Mouse (Mus musculus) kidney, embryonic 16.5 days (tissue): ENCODE data around the gene Syngr3. TPM values are rescaled to one million over a fixed set of nuclear protein-coding genes. Genes with fewer than 3 reads are reported as not detected.

ENCODE experiments used
- ATAC-seq: fragments of 200-750 bp; cut with Nextera tagmentation; 2 replicates; pipeline ENCODE4 v1.8.0; 2017; ENCODE audit warnings: moderate TSS enrichment; ENCODE audit not compliant: low FRiP score, low TSS enrichment
- H3K27ac ChIP-seq: fragments of 300-500 bp; sonication (generic); 2 replicates; pipeline ENCODE4 v1.5.1; 2014; ENCODE audit warnings: low read length
- H3K27me3 ChIP-seq: fragments of 300-500 bp; sonication (generic); 2 replicates; pipeline ENCODE4 v1.6.1; 2014; ENCODE audit warnings: low read length, control low read depth, mixed read lengths; ENCODE audit not compliant: insufficient read depth
- H3K36me3 ChIP-seq: fragments of 300-500 bp; sonication (generic); 2 replicates; pipeline ENCODE4 v1.6.1; 2014; ENCODE audit warnings: low read length, control low read depth, mixed read lengths; ENCODE audit not compliant: insufficient read depth
- H3K4me1 ChIP-seq: fragments of 300-500 bp; sonication (generic); 2 replicates; pipeline ENCODE4 v1.6.1; 2014; ENCODE audit warnings: low read length, control low read depth, mixed read lengths; ENCODE audit not compliant: insufficient read depth
- H3K4me2 ChIP-seq: fragments of 300-500 bp; sonication (generic); replicated peaks from 2 replicates; pipeline ENCODE4 v1.6.1; 2014; ENCODE audit warnings: low read depth, low read length
- H3K4me3 ChIP-seq: fragments of 300-500 bp; sonication (generic); 2 replicates; pipeline ENCODE4 v1.5.1; 2014; ENCODE audit warnings: mild to moderate bottlenecking, low read length
- H3K9ac ChIP-seq: fragments of 300-500 bp; sonication (generic); replicated peaks from 2 replicates; pipeline ENCODE4 v1.6.1; 2014; ENCODE audit warnings: low read length
- H3K9me3 ChIP-seq: fragments of 300-500 bp; sonication (generic); 2 replicates; pipeline ENCODE4 v1.6.1; 2016; ENCODE audit warnings: low read length, control low read depth
- WGBS: fragments of 180-500 bp; shearing (Covaris S2); extraction: QIAGEN DNeasy Blood & Tissue Kit; methylation state at CpG from one replicate; pipeline ENCODE4 v1.1.7; 2014; 5-methylcytosine and 5-hydroxymethylcytosine counted together
- polyA plus RNA-seq: library from polyadenylated mRNA; unstranded; fragments of >200 nt; fragmentation: Nextera tagmentation; extraction: Ambion mirVana; gene quantifications from 2 replicates; pipeline ENCODE4 v1.2.1, GENCODE M21; 2015

Syngr3 gene
- polyA plus RNA-seq, 1 experiment from 2014 or later, result 2.3 TPM

- WGBS, result 82% methylated on average over 7 of the region's 7 CpGs
- H3K4me1 ChIP-seq, result peaks cover 33% of the 10 kb centered on the region
- ATAC-seq, result no peak
- peaks cover 13% of the 10 kb centered on the region for H3K36me3 ChIP-seq
- H3K9ac ChIP-seq, result peak overlapping the region; percentile 36; the same call in 1 of the 2 replicates
- H3K4me3 ChIP-seq, result no peak overlapping the region
- H3K4me2 ChIP-seq, result no peak overlapping the region
- H3K27me3 ChIP-seq, result no peaks in the 10 kb centered on the region
- H3K9me3 ChIP-seq, result no peaks in the 10 kb centered on the region
- H3K27ac ChIP-seq, result peak overlapping the region; percentile 79
These were observed 49.6 kb downstream of the Syngr3 start for GRCm38 (mm10) chr17:24640119-24640518.

DNA sequence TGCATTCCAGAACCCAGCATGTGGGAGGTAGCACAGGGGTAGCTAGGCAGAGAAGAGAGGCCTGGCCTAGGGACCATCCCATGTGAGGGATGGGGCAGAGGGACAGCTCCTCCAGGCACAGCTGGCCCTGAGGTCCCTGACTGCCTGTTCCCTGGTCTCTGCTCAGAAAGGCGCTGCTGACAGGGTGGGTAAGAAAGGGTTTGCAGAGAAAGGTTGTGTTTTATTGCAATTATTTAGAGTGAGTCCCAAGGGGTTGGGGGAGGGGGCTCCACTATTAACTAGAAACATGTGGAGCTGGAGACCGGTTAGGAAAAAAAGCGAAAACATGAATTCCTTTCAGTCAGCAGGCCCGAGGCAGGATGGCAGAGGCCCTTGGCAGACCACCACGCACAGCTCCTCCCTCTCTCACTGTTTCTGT, 50.2 kb downstream of the Syngr3 start:
- 62% methylated on average over 5 of the region's 5 CpGs for WGBS
- peak overlapping the region; percentile 79 for H3K27ac ChIP-seq

DNA sequence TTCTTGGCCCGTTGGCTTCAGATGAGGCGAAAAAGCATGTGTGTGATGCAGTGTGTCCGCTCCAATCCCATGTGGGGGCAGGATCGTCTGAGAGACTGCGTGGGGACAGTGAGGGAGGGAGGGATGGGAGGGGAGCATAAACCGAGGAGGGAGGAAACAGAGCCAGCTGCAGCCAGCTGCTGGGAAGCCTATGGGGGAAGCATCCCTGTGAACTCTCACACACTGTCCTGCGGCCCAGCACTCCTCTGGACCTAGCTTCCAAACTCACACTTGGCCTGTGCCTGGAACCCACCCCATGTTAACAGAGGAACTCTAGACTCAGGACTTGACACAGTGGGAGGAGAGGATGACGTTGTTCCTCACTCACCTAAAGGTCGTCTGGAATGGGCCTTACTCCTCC, 50.9 kb downstream of the Syngr3 start:
- WGBS, result 26% methylated on average over 9 of the region's 9 CpGs
- Histone ChIP-seq H3K36me3 (peaks cover 13% of the 10 kb centered on the region), H3K9me3 (no peaks in the 10 kb centered on the region), H3K9ac (no peak overlapping the region), H3K27ac (peak overlapping the region; percentile 79), H3K4me2 (no peak overlapping the region), H3K27me3 (no peaks in the 10 kb centered on the region), H3K4me1 (peaks cover 20% of the 10 kb centered on the region), H3K4me3 (no peak overlapping the region)
- ATAC-seq, result peak; percentile 91

More for the DNA sequence above, 50.2 kb downstream of the Syngr3 start:
- Histone ChIP-seq H3K9ac (peak overlapping the region; percentile 36; the same call in 1 of the 2 replicates), H3K27me3 (no peaks in the 10 kb centered on the region), H3K4me1 (peaks cover 28% of the 10 kb centered on the region), H3K4me3 (no peak overlapping the region), H3K4me2 (no peak overlapping the region), H3K36me3 (peaks cover 13% of the 10 kb centered on the region), H3K9me3 (no peaks in the 10 kb centered on the region)
- peak; percentile 58 for ATAC-seq

DNA sequence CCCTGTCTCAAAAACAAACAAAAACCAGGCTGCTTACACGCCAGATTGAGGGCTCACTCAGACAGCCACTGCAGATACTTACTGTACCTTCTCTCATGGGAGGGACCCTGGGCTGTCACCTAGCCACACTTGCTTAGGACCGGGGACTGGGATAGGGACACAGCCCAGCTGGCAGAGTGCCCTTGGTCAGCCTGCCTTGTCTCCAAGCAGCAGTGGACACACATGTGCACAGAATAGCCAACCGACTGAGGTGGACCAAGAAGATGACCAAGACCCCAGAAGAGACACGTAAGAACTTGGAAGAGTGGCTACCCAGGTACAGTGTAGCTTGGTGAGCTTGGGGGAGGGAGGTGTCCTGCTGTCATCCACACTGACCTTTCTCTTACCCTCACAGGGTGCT, 51.5 kb downstream of the Syngr3 start:
- Histone ChIP-seq H3K4me3 (no peak overlapping the region), H3K36me3 (peaks cover 13% of the 10 kb centered on the region), H3K4me2 (no peak overlapping the region), H3K9me3 (no peaks in the 10 kb centered on the region), H3K27ac (peak overlapping the region; percentile 33), H3K4me1 (peaks cover 22% of the 10 kb centered on the region), H3K27me3 (no peaks in the 10 kb centered on the region), H3K9ac (no peak overlapping the region)
- 78% methylated on average over 4 of the region's 4 CpGs for WGBS
- no peak for ATAC-seq

- H3K27ac ChIP-seq, result no peak overlapping the region
- ATAC-seq, result no peak
- peaks cover 28% of the 10 kb centered on the region for H3K4me1 ChIP-seq
- H3K9me3 ChIP-seq, result no peaks in the 10 kb centered on the region
- 76% methylated on average over 5 of the region's 5 CpGs for WGBS
- H3K9ac ChIP-seq, result no peak overlapping the region
- peaks cover 10% of the 10 kb centered on the region; the same call in 1 of the 2 replicates for H3K36me3 ChIP-seq
- no peak overlapping the region for H3K4me3 ChIP-seq
- H3K4me2 ChIP-seq, result no peak overlapping the region
- H3K27me3 ChIP-seq, result no peaks in the 10 kb centered on the region
These were observed 52.8 kb downstream of the Syngr3 start for GRCm38 (mm10) chr17:24636781-24637481.

DNA sequence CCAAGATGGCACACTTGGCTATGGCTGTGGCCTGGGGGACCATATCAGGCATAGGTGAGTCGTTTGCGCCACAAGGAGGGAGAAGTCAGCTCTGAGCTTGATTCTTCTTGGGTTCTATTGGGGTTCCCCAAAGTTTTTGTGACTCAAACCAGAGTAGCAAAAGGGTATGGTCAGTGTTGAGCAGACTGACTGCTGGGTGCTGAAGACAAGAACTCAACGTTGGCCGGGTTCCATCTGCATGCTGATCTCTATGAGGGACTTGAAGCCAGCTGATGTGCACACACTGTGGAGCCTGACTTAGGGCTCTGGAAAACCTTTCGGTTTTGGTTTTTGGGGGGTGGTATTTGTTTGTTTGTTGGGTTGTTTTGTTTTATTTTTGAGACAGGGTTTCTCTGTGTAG, 54.1 kb downstream of the Syngr3 start:
- H3K4me3 ChIP-seq, result no peak overlapping the region
- no peak overlapping the region for H3K9ac ChIP-seq
- no peak for ATAC-seq
- H3K4me1 ChIP-seq, result peaks cover 34% of the 10 kb centered on the region
- 96% methylated on average over 5 of the region's 5 CpGs for WGBS
- H3K36me3 ChIP-seq, result peaks cover 11% of the 10 kb centered on the region
- H3K4me2 ChIP-seq, result no peak overlapping the region
- no peaks in the 10 kb centered on the region for H3K27me3 ChIP-seq
- H3K9me3 ChIP-seq, result no peaks in the 10 kb centered on the region
- H3K27ac ChIP-seq, result no peak overlapping the region

Other genes with a start within 250 kb of the Syngr3 start
- 3.2 and 5.5 TPM in 2 replicates for gene Dnase1l2, start 246.8 kb downstream of the Syngr3 start, polyA plus RNA-seq
- 38.1 TPM in 2 replicates for gene E4f1, start 219.6 kb downstream of the Syngr3 start, polyA plus RNA-seq
- gene Pgp, start 219.6 kb downstream of the Syngr3 start, polyA plus RNA-seq, result 55.5 and 55.6 TPM in 2 replicates
- gene Bricd5, start 216.1 kb downstream of the Syngr3 start, polyA plus RNA-seq, result 0.42 and 1.6 TPM in 2 replicates
- 39.3 and 40.2 TPM in 2 replicates for gene Mlst8, start 210.9 kb downstream of the Syngr3 start, polyA plus RNA-seq
- gene Caskin1, start 201.4 kb downstream of the Syngr3 start, polyA plus RNA-seq, result 1.5 and 2.2 TPM in 2 replicates
- gene Traf7, start 162.0 kb downstream of the Syngr3 start, polyA plus RNA-seq, result 102 and 113 TPM in 2 replicates
- 2.8 and 3.0 TPM in 2 replicates for gene Rab26, start 155.7 kb downstream of the Syngr3 start, polyA plus RNA-seq
- 22.5 and 24.3 TPM in 2 replicates for gene Pkd1, start 140.1 kb downstream of the Syngr3 start, polyA plus RNA-seq
- gene Tsc2, start 57.3 kb downstream of the Syngr3 start, polyA plus RNA-seq, result 72.8 and 77.0 TPM in 2 replicates
- gene Nthl1, start 57.3 kb downstream of the Syngr3 start, polyA plus RNA-seq, result 23.1 TPM in 2 replicates
- gene Slc9a3r2, start 39.6 kb downstream of the Syngr3 start, polyA plus RNA-seq, result 116 and 120 TPM in 2 replicates
- 0.37 TPM in 1 of 2 replicates, not detected in the other for gene Npw, start 31.5 kb downstream of the Syngr3 start, polyA plus RNA-seq
- 19.7 and 22.7 TPM in 2 replicates for gene Zfp598, start 20.3 kb downstream of the Syngr3 start, polyA plus RNA-seq
- gene Gfer, start 6.2 kb upstream of the Syngr3 start, polyA plus RNA-seq, result 44.4 and 45.3 TPM in 2 replicates
- gene Noxo1, start 6.3 kb upstream of the Syngr3 start, polyA plus RNA-seq, result 1.9 and 2.7 TPM in 2 replicates
- gene Tbl3, start 17.7 kb upstream of the Syngr3 start, polyA plus RNA-seq, result 92.1 and 107 TPM in 2 replicates
- 0.26 TPM in 1 of 2 replicates, not detected in the other for gene Rnf151, start 28.1 kb upstream of the Syngr3 start, polyA plus RNA-seq
- 1,489 and 1,547 TPM in 2 replicates for gene Rps2, start 28.2 kb upstream of the Syngr3 start, polyA plus RNA-seq
- 258 and 262 TPM in 2 replicates for gene Ndufb10, start 34.5 kb upstream of the Syngr3 start, polyA plus RNA-seq
- 0.15 TPM in 1 of 2 replicates, not detected in the other for gene Rpl3l, start 37.9 kb upstream of the Syngr3 start, polyA plus RNA-seq
- 33.3 and 33.8 TPM in 2 replicates for gene Msrb1, start 46.7 kb upstream of the Syngr3 start, polyA plus RNA-seq
- 23.0 and 27.6 TPM in 2 replicates for gene Hs3st6, start 63.0 kb upstream of the Syngr3 start, polyA plus RNA-seq
- gene Meiob, start 114.3 kb upstream of the Syngr3 start, polyA plus RNA-seq, result 0.11 TPM in 1 of 2 replicates, not detected in the other
- 63.4 and 75.6 TPM in 2 replicates for gene Hagh, start 150.2 kb upstream of the Syngr3 start, polyA plus RNA-seq
- gene Fahd1, start 160.4 kb upstream of the Syngr3 start, polyA plus RNA-seq, result 50.7 and 52.1 TPM in 2 replicates
- gene Igfals, start 176.0 kb upstream of the Syngr3 start, polyA plus RNA-seq, result 3.0 and 3.1 TPM in 2 replicates
- gene Nubp2, start 196.4 kb upstream of the Syngr3 start, polyA plus RNA-seq, result 63.3 and 67.1 TPM in 2 replicates
- gene Spsb3, start 196.7 kb upstream of the Syngr3 start, polyA plus RNA-seq, result 46.2 and 50.4 TPM in 2 replicates
- 36.5 and 38.5 TPM in 2 replicates for gene Eme2, start 205.1 kb upstream of the Syngr3 start, polyA plus RNA-seq
- gene Mrps34, start 205.2 kb upstream of the Syngr3 start, polyA plus RNA-seq, result 102 TPM in 2 replicates
- gene Nme3, start 206.5 kb upstream of the Syngr3 start, polyA plus RNA-seq, result 78.1 and 86.1 TPM in 2 replicates
- 30.1 and 33.6 TPM in 2 replicates for gene Mapk8ip3, start 247.0 kb upstream of the Syngr3 start, polyA plus RNA-seq